Mouse (Mus musculus): Measurements from ENCODE around the gene Trp53bp1. TPM values are rescaled to one million over a fixed set of nuclear protein-coding genes. Genes with fewer than 3 reads are reported as not detected.
A peak's percentile ranks its signal among the peaks of the same experiment; 100 is the strongest.

The Trp53bp1 gene
- polyA plus RNA-seq, 1 experiment = not detected

- Histone ChIP-seq H3K4me1 (ENCODE audit: control insufficient read depth, insufficient read depth, low read length) (peaks cover 49% of the 10 kb centered on the region), H3K4me3 (ENCODE audit: insufficient read depth, low read depth, low read length) (peak overlapping the region; percentile 76), H3K27ac (ENCODE audit: insufficient read depth, low read depth, low read length) (peak overlapping the region; percentile 96)
- TF ChIP-seq CTCF (IDR thresholded peaks at IDR 0.05; ENCODE audit: insufficient read depth, low read depth, low read length) = no peak
- TF ChIP-seq POLR2A (IDR thresholded peaks at IDR 0.05; ENCODE audit: insufficient read depth, low read depth, low read length) = peak; percentile 4; the same call in 1 of the 2 replicates
- 5% methylated on average over 15 of the region's 15 CpGs for WGBS
Measured at GRCm38 (mm10) chr2:121295608-121296571, 24.7 kb upstream of the Trp53bp1 start.

- TF ChIP-seq POLR2A (IDR thresholded peaks at IDR 0.05; ENCODE audit: insufficient read depth, low read depth, low read length) (peak; percentile 81), CTCF (IDR thresholded peaks at IDR 0.05; ENCODE audit: insufficient read depth, low read depth, low read length) (no peak)
- WGBS = 1% methylated on average over 18 of the region's 18 CpGs
- Histone ChIP-seq H3K27ac (ENCODE audit: insufficient read depth, low read depth, low read length) (peak overlapping the region; percentile 96), H3K4me1 (ENCODE audit: control insufficient read depth, insufficient read depth, low read length) (peaks cover 40% of the 10 kb centered on the region), H3K4me3 (ENCODE audit: insufficient read depth, low read depth, low read length) (peak overlapping the region; percentile 76)
Measured at GRCm38 (mm10) chr2:121294753-121295607, 23.8 kb upstream of the Trp53bp1 start.

GRCm38 (mm10) chr2:121294182-121294581 lies 23.0 kb upstream of the Trp53bp1 start:
- WGBS = 21% methylated on average over 4 of the region's 4 CpGs
- no peak for TF ChIP-seq CTCF (IDR thresholded peaks at IDR 0.05; ENCODE audit: insufficient read depth, low read depth, low read length)
- TF ChIP-seq POLR2A (IDR thresholded peaks at IDR 0.05; ENCODE audit: insufficient read depth, low read depth, low read length) = no peak
- peaks cover 32% of the 10 kb centered on the region for H3K4me1 ChIP-seq (ENCODE audit: control insufficient read depth, insufficient read depth, low read length)
- peak overlapping the region; percentile 90 for H3K27ac ChIP-seq (ENCODE audit: insufficient read depth, low read depth, low read length)
- H3K4me3 ChIP-seq (ENCODE audit: insufficient read depth, low read depth, low read length) = peak overlapping the region; percentile 76

- no peak overlapping the region for H3K4me3 ChIP-seq (ENCODE audit: insufficient read depth, low read depth, low read length)
- peaks cover 22% of the 10 kb centered on the region for H3K4me1 ChIP-seq (ENCODE audit: control insufficient read depth, insufficient read depth, low read length)
- peak overlapping the region; percentile 16; the same call in 1 of the 2 replicates for H3K27ac ChIP-seq (ENCODE audit: insufficient read depth, low read depth, low read length)
Measured at GRCm38 (mm10) chr2:121292316-121293013, 21.3 kb upstream of the Trp53bp1 start.

GRCm38 (mm10) chr2:121289730-121290540 lies 18.7 kb upstream of the Trp53bp1 start:
- 2% methylated on average over 36 of the region's 36 CpGs for WGBS

More at GRCm38 (mm10) chr2:121292316-121293013, 21.3 kb upstream of the Trp53bp1 start:
- TF ChIP-seq POLR2A (IDR thresholded peaks at IDR 0.05; ENCODE audit: insufficient read depth, low read depth, low read length) (no peak), CTCF (IDR thresholded peaks at IDR 0.05; ENCODE audit: insufficient read depth, low read depth, low read length) (no peak)
- WGBS = 39% methylated on average over 5 of the region's 5 CpGs

GRCm38 (mm10) chr2:121288901-121289729 lies 17.9 kb upstream of the Trp53bp1 start, which contains the start of gene Map1a:
Gene Map1a (plus strand): TSS chr2:121289600.
- under 1% methylated on average over 48 of the region's 48 CpGs for WGBS
- Histone ChIP-seq H3K27ac (ENCODE audit: insufficient read depth, low read depth, low read length) (peak within 1 kb of the TSS; percentile 100), H3K4me3 (ENCODE audit: insufficient read depth, low read depth, low read length) (peak within 1 kb of the TSS; percentile 88), H3K4me1 (ENCODE audit: control insufficient read depth, insufficient read depth, low read length) (peaks cover 14% of the 10 kb centered on the region)
- peak; percentile 82 for TF ChIP-seq POLR2A (IDR thresholded peaks at IDR 0.05; ENCODE audit: insufficient read depth, low read depth, low read length)
- no peak for TF ChIP-seq CTCF (IDR thresholded peaks at IDR 0.05; ENCODE audit: insufficient read depth, low read depth, low read length)

More at GRCm38 (mm10) chr2:121289730-121290540, 18.7 kb upstream of the Trp53bp1 start:
- TF ChIP-seq POLR2A (IDR thresholded peaks at IDR 0.05; ENCODE audit: insufficient read depth, low read depth, low read length) (no peak; the same call in 1 of the 2 replicates), CTCF (IDR thresholded peaks at IDR 0.05; ENCODE audit: insufficient read depth, low read depth, low read length) (no peak)
- H3K27ac ChIP-seq (ENCODE audit: insufficient read depth, low read depth, low read length) = peak overlapping the region; percentile 56
- peaks cover 17% of the 10 kb centered on the region for H3K4me1 ChIP-seq (ENCODE audit: control insufficient read depth, insufficient read depth, low read length)
- peak overlapping the region; percentile 88 for H3K4me3 ChIP-seq (ENCODE audit: insufficient read depth, low read depth, low read length)

- peak overlapping the region; percentile 100 for H3K27ac ChIP-seq (ENCODE audit: insufficient read depth, low read depth, low read length)
- WGBS = 23% methylated on average over 2 of the region's 2 CpGs
- no peak overlapping the region for H3K4me3 ChIP-seq (ENCODE audit: insufficient read depth, low read depth, low read length)
- peaks cover 10% of the 10 kb centered on the region for H3K4me1 ChIP-seq (ENCODE audit: control insufficient read depth, insufficient read depth, low read length)
- TF ChIP-seq POLR2A (IDR thresholded peaks at IDR 0.05; ENCODE audit: insufficient read depth, low read depth, low read length) (no peak), CTCF (IDR thresholded peaks at IDR 0.05; ENCODE audit: insufficient read depth, low read depth, low read length) (no peak)
Measured at GRCm38 (mm10) chr2:121287850-121288249, 16.6 kb upstream of the Trp53bp1 start.

Measured in olfactory bulb, adult 2 months (tissue).